Mouse (Mus musculus) midbrain, embryonic 11.5 days (tissue): Measurements from ENCODE around the gene Iqsec3. TPM values are rescaled to one million over a fixed set of nuclear protein-coding genes. Genes with fewer than 3 reads are reported as not detected.

Experiments
- ATAC-seq: fragments of 200-750 bp; cut with Nextera tagmentation; 2 replicates; pipeline ENCODE4 v1.8.0; 2017; ENCODE audit warnings: moderate TSS enrichment, moderate library complexity; ENCODE audit not compliant: low FRiP score
- DNase-seq: peaks from one replicate; pipeline ENCODE4 v3.0.0; 2015; ENCODE audit warnings: low spot score; ENCODE audit errors: missing footprints
- H3K27ac ChIP-seq: fragments of 300-500 bp; sonication (generic); 2 replicates; pipeline ENCODE4 v1.5.1; 2014; ENCODE audit warnings: low read depth, low read length
- H3K27me3 ChIP-seq: fragments of 300-500 bp; sonication (generic); 2 replicates; pipeline ENCODE4 v1.6.1; 2014; ENCODE audit warnings: mild to moderate bottlenecking, low read length, moderate library complexity, mixed read lengths; ENCODE audit not compliant: control insufficient read depth, insufficient read depth
- H3K36me3 ChIP-seq: fragments of 300-500 bp; sonication (generic); 2 replicates; pipeline ENCODE4 v1.6.1; 2014; ENCODE audit warnings: mild to moderate bottlenecking, low read length, moderate library complexity, mixed read lengths; ENCODE audit not compliant: control insufficient read depth, insufficient read depth
- H3K4me1 ChIP-seq: fragments of 300-500 bp; sonication (generic); 2 replicates; pipeline ENCODE4 v1.6.1; 2014; ENCODE audit warnings: low read length; ENCODE audit not compliant: control insufficient read depth, insufficient read depth
- H3K4me2 ChIP-seq: fragments of 300-500 bp; sonication (generic); 2 replicates; pipeline ENCODE4 v1.6.1; 2014; ENCODE audit warnings: mild to moderate bottlenecking, moderate library complexity
- H3K4me3 ChIP-seq: fragments of 300-500 bp; sonication (generic); 2 replicates; pipeline ENCODE4 v1.5.1; 2014; ENCODE audit warnings: low read depth, low read length
- H3K9ac ChIP-seq: fragments of 300-500 bp; sonication (generic); 2 replicates; pipeline ENCODE4 v1.6.1; 2014; ENCODE audit warnings: low read length
- H3K9me3 ChIP-seq: fragments of 300-500 bp; sonication (generic); 2 replicates; pipeline ENCODE4 v1.6.1; 2016; ENCODE audit warnings: low read length; ENCODE audit not compliant: control insufficient read depth
- WGBS: fragments of 180-500 bp; shearing (Covaris S2); extraction: QIAGEN DNeasy Blood & Tissue Kit; methylation state at CpG from one replicate; pipeline ENCODE4 v1.1.7; 2014; 5-methylcytosine and 5-hydroxymethylcytosine counted together
- polyA plus RNA-seq: library from polyadenylated mRNA; unstranded; fragments of >200 nt; fragmentation: Nextera tagmentation; extraction: Ambion mirVana; gene quantifications from 2 replicates; pipeline ENCODE4 v1.2.1, GENCODE M21; 2014

Gene Iqsec3
- polyA plus RNA-seq, 1 experiment from 2014 or later, result 0.72 TPM

- Histone ChIP-seq H3K27me3 (no peaks in the 10 kb centered on the region), H3K36me3 (no peaks in the 10 kb centered on the region), H3K4me3 (no peak overlapping the region), H3K4me1 (no peaks in the 10 kb centered on the region), H3K4me2 (no peak overlapping the region), H3K9me3 (no peaks in the 10 kb centered on the region), H3K27ac (no peak overlapping the region), H3K9ac (no peak overlapping the region)
- no peak for DNase-seq
- 81% methylated on average over 6 of the region's 6 CpGs for WGBS
- ATAC-seq, result no peak
Observed at GRCm38 (mm10) chr6:121357232-121357631, 116.2 kb downstream of the Iqsec3 start.

GRCm38 (mm10) chr6:121356041-121356440 is 117.4 kb downstream of the Iqsec3 start:
- Histone ChIP-seq H3K9ac (no peak overlapping the region), H3K27ac (no peak overlapping the region), H3K9me3 (no peaks in the 10 kb centered on the region), H3K36me3 (no peaks in the 10 kb centered on the region), H3K4me2 (no peak overlapping the region), H3K27me3 (no peaks in the 10 kb centered on the region), H3K4me3 (no peak overlapping the region), H3K4me1 (no peaks in the 10 kb centered on the region)
- no peak for DNase-seq
- WGBS, result 72% methylated on average over 1 of the region's 1 CpGs
- no peak for ATAC-seq

DNA sequence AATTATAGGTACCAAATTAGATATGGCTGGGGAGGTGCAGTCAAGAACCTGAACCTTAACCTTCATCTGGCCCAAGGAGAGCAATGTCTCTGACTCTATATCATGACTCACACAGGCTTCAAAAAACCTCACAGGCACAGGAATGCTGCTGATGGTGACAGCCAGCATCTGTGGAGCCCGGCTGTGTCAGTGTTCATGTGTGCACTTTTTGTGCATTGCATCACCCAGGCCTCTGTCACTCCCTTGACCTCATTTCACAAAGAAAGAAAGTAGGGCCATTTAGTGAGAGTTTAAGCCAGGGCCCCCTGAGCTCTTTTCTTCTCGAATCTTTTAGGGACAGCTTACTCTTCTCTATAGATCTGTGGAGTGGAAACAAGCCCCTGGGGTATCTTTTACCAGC is 121.2 kb downstream of the Iqsec3 start:
- no peaks in the 10 kb centered on the region for H3K4me1 ChIP-seq
- no peak overlapping the region for H3K4me2 ChIP-seq
- no peaks in the 10 kb centered on the region for H3K9me3 ChIP-seq
- H3K27me3 ChIP-seq, result no peaks in the 10 kb centered on the region
- H3K27ac ChIP-seq, result no peak overlapping the region
- WGBS, result 26% methylated on average over 2 of the region's 2 CpGs
- H3K4me3 ChIP-seq, result no peak overlapping the region
- ATAC-seq (no peak), DNase-seq (no peak)
- H3K9ac ChIP-seq, result no peak overlapping the region
- H3K36me3 ChIP-seq, result no peaks in the 10 kb centered on the region

DNA sequence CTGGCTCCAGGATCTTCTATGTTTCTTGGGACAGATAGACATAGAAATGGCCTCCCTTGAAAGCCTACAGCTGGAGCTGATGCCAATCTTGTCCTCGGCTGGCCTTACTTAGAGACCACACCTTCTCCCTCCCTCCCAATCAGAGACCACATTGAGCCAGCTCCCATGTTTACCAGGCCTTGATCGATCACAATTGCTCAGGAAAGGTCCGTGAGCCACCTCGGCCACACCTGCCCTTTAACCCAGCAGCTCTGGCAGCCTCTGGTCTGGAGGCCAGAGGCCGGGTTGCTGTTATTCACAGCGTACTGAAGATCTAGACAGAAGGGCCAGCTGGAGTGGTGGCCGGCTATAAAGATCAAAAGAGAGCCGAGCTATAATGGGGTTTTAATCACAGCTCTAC is 127.0 kb downstream of the Iqsec3 start:
- Histone ChIP-seq H3K9me3 (no peaks in the 10 kb centered on the region), H3K4me3 (no peak overlapping the region), H3K4me1 (no peaks in the 10 kb centered on the region), H3K36me3 (no peaks in the 10 kb centered on the region), H3K4me2 (no peak overlapping the region), H3K27ac (no peak overlapping the region), H3K9ac (no peak overlapping the region), H3K27me3 (no peaks in the 10 kb centered on the region)
- DNase-seq (no peak), ATAC-seq (no peak)
- 50% methylated on average over 8 of the region's 8 CpGs for WGBS

DNA sequence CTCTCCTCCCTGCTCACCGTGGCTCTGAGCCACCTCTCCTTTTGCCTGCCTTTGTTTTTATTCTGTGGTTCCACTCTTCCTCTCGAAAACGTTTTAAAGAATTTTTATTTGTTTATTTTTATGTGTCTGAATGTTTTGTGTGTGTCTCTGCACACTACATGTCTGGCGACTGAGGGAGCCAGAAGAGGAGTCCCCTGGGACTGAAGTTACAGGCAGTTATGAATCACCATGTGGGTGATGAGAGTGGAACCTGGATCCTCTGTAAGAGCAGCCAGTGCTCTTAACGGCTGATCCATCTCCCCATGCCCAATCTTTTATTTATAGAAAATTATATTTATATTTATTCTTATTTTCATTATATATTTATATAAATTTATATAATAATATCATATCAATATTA is 129.1 kb downstream of the Iqsec3 start:
- ATAC-seq, result no peak
- no peak for DNase-seq
- Histone ChIP-seq H3K4me3 (no peak overlapping the region), H3K9me3 (no peaks in the 10 kb centered on the region), H3K27me3 (no peaks in the 10 kb centered on the region), H3K4me1 (no peaks in the 10 kb centered on the region), H3K4me2 (no peak overlapping the region), H3K9ac (no peak overlapping the region), H3K36me3 (no peaks in the 10 kb centered on the region), H3K27ac (no peak overlapping the region)
- WGBS, result 75% methylated on average over 5 of the region's 5 CpGs

DNA sequence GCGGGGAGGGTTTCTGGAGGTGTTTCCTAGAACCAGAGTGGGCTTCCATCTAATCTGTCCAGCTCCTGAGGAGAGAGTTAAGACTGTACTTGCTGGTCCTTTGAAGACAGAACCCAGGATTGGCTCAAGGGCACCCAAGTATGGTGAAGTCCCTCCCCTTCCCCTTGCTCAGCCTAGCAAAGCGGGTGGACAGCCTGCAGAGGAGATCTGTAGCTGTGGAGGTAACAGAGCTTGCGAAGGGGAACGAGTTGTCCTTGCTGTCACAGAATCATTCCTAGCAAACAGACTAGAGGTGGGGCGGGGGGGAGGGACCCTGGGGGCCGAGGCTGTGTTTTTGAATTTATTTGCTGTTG is 129.7 kb downstream of the Iqsec3 start:
- no peak overlapping the region for H3K27ac ChIP-seq
- no peaks in the 10 kb centered on the region for H3K9me3 ChIP-seq
- H3K4me1 ChIP-seq, result no peaks in the 10 kb centered on the region
- DNase-seq (no peak), ATAC-seq (no peak)
- no peak overlapping the region for H3K4me2 ChIP-seq
- 73% methylated on average over 6 of the region's 6 CpGs for WGBS
- H3K27me3 ChIP-seq, result no peaks in the 10 kb centered on the region
- H3K36me3 ChIP-seq, result no peaks in the 10 kb centered on the region
- no peak overlapping the region for H3K9ac ChIP-seq
- H3K4me3 ChIP-seq, result no peak overlapping the region

- Histone ChIP-seq H3K4me2 (no peak within 1 kb of the TSS), H3K4me1 (no peaks in the 10 kb centered on the region), H3K9ac (no peak within 1 kb of the TSS), H3K4me3 (no peak within 1 kb of the TSS), H3K36me3 (no peaks in the 10 kb centered on the region), H3K9me3 (no peaks in the 10 kb centered on the region), H3K27ac (no peak within 1 kb of the TSS), H3K27me3 (no peaks in the 10 kb centered on the region)
- ATAC-seq, result no peak
- 78% methylated on average over 15 of the region's 15 CpGs for WGBS
- DNase-seq, result no peak
Observed at GRCm38 (mm10) chr6:121343026-121343770, 130.3 kb downstream of the Iqsec3 start, which contains the start of gene Slc6a12. TSS of gene Slc6a12 (plus strand) at chr6:121343076.

DNA sequence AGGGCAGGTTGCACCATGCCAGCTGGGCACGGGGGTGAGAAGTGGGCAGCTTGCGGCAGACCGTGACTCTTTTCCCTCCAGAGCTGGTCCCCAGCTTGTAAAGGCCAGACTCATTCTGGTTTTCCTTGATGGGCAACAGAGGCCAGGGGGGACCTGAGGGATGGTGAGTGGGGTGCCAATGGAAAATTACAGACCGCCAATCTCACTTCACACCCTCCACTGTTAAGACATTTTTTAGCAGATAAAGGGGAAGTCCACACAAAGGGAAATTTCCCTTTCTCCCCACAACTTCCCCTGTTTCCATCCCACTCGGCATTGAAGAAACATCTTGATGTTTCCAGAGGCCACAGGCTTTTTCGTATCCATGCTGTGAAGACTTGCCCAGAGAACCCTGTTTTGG is 131.8 kb downstream of the Iqsec3 start:
- no peak for DNase-seq
- WGBS, result 91% methylated on average over 6 of the region's 6 CpGs
- H3K4me3 ChIP-seq, result no peak overlapping the region
- H3K9ac ChIP-seq, result no peak overlapping the region
- H3K36me3 ChIP-seq, result no peaks in the 10 kb centered on the region
- no peak overlapping the region for H3K27ac ChIP-seq
- H3K9me3 ChIP-seq, result no peaks in the 10 kb centered on the region
- H3K4me2 ChIP-seq, result no peak overlapping the region
- no peaks in the 10 kb centered on the region for H3K4me1 ChIP-seq
- no peaks in the 10 kb centered on the region for H3K27me3 ChIP-seq
- ATAC-seq, result no peak

GRCm38 (mm10) chr6:121338519-121338896 is 135.0 kb downstream of the Iqsec3 start:
- ATAC-seq, result no peak; the same call in 1 of the 2 replicates
- Histone ChIP-seq H3K36me3 (no peaks in the 10 kb centered on the region), H3K4me1 (no peaks in the 10 kb centered on the region), H3K9me3 (no peaks in the 10 kb centered on the region), H3K4me3 (no peak overlapping the region), H3K27ac (no peak overlapping the region), H3K4me2 (no peak overlapping the region), H3K27me3 (no peaks in the 10 kb centered on the region), H3K9ac (no peak overlapping the region)
- DNase-seq, result no peak
- WGBS, result 51% methylated on average over 4 of the region's 4 CpGs
